Mouse (Mus musculus): Measurements from ENCODE around the gene Caskin2. TPM values are rescaled to one million over a fixed set of nuclear protein-coding genes. Genes with fewer than 3 reads are reported as not detected.
A peak's percentile ranks its signal among the peaks of the same experiment; 100 is the strongest.

The Caskin2 gene
- polyA plus RNA-seq, 1 experiment from 2014 or later = 21.2 TPM

GRCm38 (mm10) chr11:115751725-115752124, 61.7 kb downstream of the Caskin2 start:
- Histone ChIP-seq H3K27me3 (ENCODE audit: control insufficient read depth, insufficient read depth, low read length) (no peaks in the 10 kb centered on the region), H3K36me3 (ENCODE audit: control insufficient read depth, insufficient read depth, low read length) (no peaks in the 10 kb centered on the region), H3K4me3 (ENCODE audit: low read depth, low read length) (no peak overlapping the region), H3K4me1 (replicated peaks; ENCODE audit: control insufficient read depth, insufficient read depth, low read length) (peaks cover 2% of the 10 kb centered on the region; the same call in 1 of the 2 replicates), H3K4me2 (ENCODE audit: low read depth, low read length, severe bottlenecking) (no peak overlapping the region), H3K9ac (ENCODE audit: low read length) (no peak overlapping the region), H3K9me3 (ENCODE audit: control insufficient read depth, low read length) (no peaks in the 10 kb centered on the region), H3K27ac (ENCODE audit: low read depth, low read length) (no peak overlapping the region)
- DNase-seq (ENCODE audit: low spot score) = no peak
- 73% methylated on average over 2 of the region's 2 CpGs for WGBS
- no peak for ATAC-seq (replicated peaks; ENCODE audit: low FRiP score)

- DNase-seq (ENCODE audit: low spot score) (peak; percentile 21), ATAC-seq (replicated peaks; ENCODE audit: low FRiP score) (no peak)
- WGBS = 87% methylated on average over 5 of the region's 5 CpGs
- no peaks in the 10 kb centered on the region for H3K27me3 ChIP-seq (ENCODE audit: control insufficient read depth, insufficient read depth, low read length)
- H3K9me3 ChIP-seq (ENCODE audit: control insufficient read depth, low read length) = no peaks in the 10 kb centered on the region
- no peak overlapping the region for H3K4me3 ChIP-seq (ENCODE audit: low read depth, low read length)
- H3K4me1 ChIP-seq (replicated peaks; ENCODE audit: control insufficient read depth, insufficient read depth, low read length) = peaks cover 2% of the 10 kb centered on the region; the same call in 1 of the 2 replicates
- H3K36me3 ChIP-seq (ENCODE audit: control insufficient read depth, insufficient read depth, low read length) = no peaks in the 10 kb centered on the region
- no peak overlapping the region for H3K27ac ChIP-seq (ENCODE audit: low read depth, low read length)
- no peak overlapping the region for H3K9ac ChIP-seq (ENCODE audit: low read length)
- H3K4me2 ChIP-seq (ENCODE audit: low read depth, low read length, severe bottlenecking) = no peak overlapping the region
Observed at GRCm38 (mm10) chr11:115749834-115750233, 63.6 kb downstream of the Caskin2 start.

Small RNA genes within 50 kb of the gene (microRNA-seq; reads per million reads assigned to microRNA genes)
- not detected for gene Mir5621 (ENCODE audit: insufficient number of aligned reads)

Other genes with a start within 250 kb of the Caskin2 start
- gene Nup85, start 249.2 kb downstream of the Caskin2 start, polyA plus RNA-seq (2014; fragmentation: Nextera tagmentation; extraction: Ambion mirVana) = 236 and 245 TPM in 2 replicates
- 93.9 and 95.3 TPM in 2 replicates for gene Mrps7, start 209.7 kb downstream of the Caskin2 start, polyA plus RNA-seq (2014; fragmentation: Nextera tagmentation; extraction: Ambion mirVana)
- 36.5 and 37.1 TPM in 2 replicates for gene Gga3, start 209.6 kb downstream of the Caskin2 start, polyA plus RNA-seq (2014; fragmentation: Nextera tagmentation; extraction: Ambion mirVana)
- gene Mif4gd, start 200.7 kb downstream of the Caskin2 start, polyA plus RNA-seq (2014; fragmentation: Nextera tagmentation; extraction: Ambion mirVana) = 19.2 and 22.6 TPM in 2 replicates
- 26.4 and 27.7 TPM in 2 replicates for gene Slc25a19, start 185.3 kb downstream of the Caskin2 start, polyA plus RNA-seq (2014; fragmentation: Nextera tagmentation; extraction: Ambion mirVana)
- gene Grb2, start 105.0 kb downstream of the Caskin2 start, polyA plus RNA-seq (2014; fragmentation: Nextera tagmentation; extraction: Ambion mirVana) = 63.0 and 71.4 TPM in 2 replicates
- 25.9 and 28.9 TPM in 2 replicates for gene Tmem94, start 48.2 kb downstream of the Caskin2 start, polyA plus RNA-seq (2014; fragmentation: Nextera tagmentation; extraction: Ambion mirVana)
- 29.4 and 33.4 TPM in 2 replicates for gene Tsen54, start 1.1 kb upstream of the Caskin2 start, polyA plus RNA-seq (2014; fragmentation: Nextera tagmentation; extraction: Ambion mirVana)
- gene Llgl2, start 10.4 kb upstream of the Caskin2 start, polyA plus RNA-seq (2014; fragmentation: Nextera tagmentation; extraction: Ambion mirVana) = 3.9 and 5.5 TPM in 2 replicates
- gene Myo15b, start 44.8 kb upstream of the Caskin2 start, polyA plus RNA-seq (2014; fragmentation: Nextera tagmentation; extraction: Ambion mirVana) = 0.16 TPM in 1 of 2 replicates, not detected in the other
- 2.0 and 2.6 TPM in 2 replicates for gene Smim5, start 86.3 kb upstream of the Caskin2 start, polyA plus RNA-seq (2014; fragmentation: Nextera tagmentation; extraction: Ambion mirVana)
- 0.72 and 0.95 TPM in 2 replicates for gene Smim6, start 98.4 kb upstream of the Caskin2 start, polyA plus RNA-seq (2014; fragmentation: Nextera tagmentation; extraction: Ambion mirVana)
- 55.2 and 56.3 TPM in 2 replicates for gene Sap30bp, start 119.6 kb upstream of the Caskin2 start, polyA plus RNA-seq (2014; fragmentation: Nextera tagmentation; extraction: Ambion mirVana)
- 28.3 and 35.6 TPM in 2 replicates for gene Recql5, start 119.8 kb upstream of the Caskin2 start, polyA plus RNA-seq (2014; fragmentation: Nextera tagmentation; extraction: Ambion mirVana)
- gene Itgb4, start 161.1 kb upstream of the Caskin2 start, polyA plus RNA-seq (2014; fragmentation: Nextera tagmentation; extraction: Ambion mirVana) = 0.57 and 0.72 TPM in 2 replicates
- 142 and 151 TPM in 2 replicates for gene Galk1, start 199.1 kb upstream of the Caskin2 start, polyA plus RNA-seq (2014; fragmentation: Nextera tagmentation; extraction: Ambion mirVana)
- gene H3f3b, start 214.3 kb upstream of the Caskin2 start, polyA plus RNA-seq (2014; fragmentation: Nextera tagmentation; extraction: Ambion mirVana) = 1,836 and 1,931 TPM in 2 replicates
- gene Unk, start 216.7 kb upstream of the Caskin2 start, polyA plus RNA-seq (2014; fragmentation: Nextera tagmentation; extraction: Ambion mirVana) = 40.7 and 48.5 TPM in 2 replicates